Mouse (Mus musculus) heart, postnatal 14 days (tissue): ENCODE data around the gene Cks2. TPM values are rescaled to one million over a fixed set of nuclear protein-coding genes. Genes with fewer than 3 reads are reported as not detected.
"Not testable (repeated sequence)": the region's sequence is repeated elsewhere in the genome, so short reads cannot be mapped to it uniquely, and the experiment has no call there.

Experiments used
- DNase-seq, 2 experiments: peaks; one replicate each; pipeline ENCODE4 v3.0.0; 2021 to 2022
- intact Hi-C: fragments of 180-260 bp; cut with DNase I; formaldehyde crosslinking; loops from one replicate; pipeline ENCODE4 v1.15.1; 2025
- total RNA-seq, 2 experiments: library from RNA; stranded (reverse); gene quantifications; 2 replicates each; pipeline ENCODE4 v1.2.3; 2021

Cks2 gene
- total RNA-seq, 2 experiments from 2014 or later = 7.1 to 13.9 TPM

DNA sequence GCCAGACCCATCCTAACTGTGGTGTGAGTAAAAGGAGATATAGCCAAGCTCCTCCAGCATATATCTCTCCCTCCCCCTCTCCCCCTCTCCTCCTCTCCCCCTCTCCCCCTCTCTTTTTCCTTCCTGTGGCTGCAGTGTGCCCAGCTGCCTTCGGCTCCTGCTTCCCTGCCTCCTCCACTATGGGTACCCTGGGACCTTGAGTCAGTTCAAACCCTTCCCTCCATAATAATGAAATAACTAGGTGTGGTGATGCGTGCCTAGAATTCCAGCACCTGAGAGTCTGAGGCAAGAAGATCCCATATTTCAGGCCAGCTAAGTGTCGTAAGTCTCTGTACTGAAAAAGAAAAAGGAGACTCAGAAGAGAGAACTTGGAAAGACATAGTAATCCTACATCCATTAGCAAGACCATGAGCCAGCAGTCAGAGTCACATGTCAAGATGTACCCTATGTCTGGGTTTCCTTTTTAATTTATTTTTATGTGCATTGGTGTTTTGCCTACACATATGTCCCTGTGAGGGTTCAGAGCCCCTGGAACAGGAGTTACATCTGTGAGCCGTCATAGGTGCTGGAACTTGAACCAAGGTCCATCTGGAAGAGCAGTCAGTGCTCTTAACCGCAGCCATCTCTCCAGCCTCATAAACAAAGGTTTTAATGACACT, 12.3 kb upstream of the Cks2 start:
- no peak for DNase-seq
- intact Hi-C loops = no loop called here

DNA sequence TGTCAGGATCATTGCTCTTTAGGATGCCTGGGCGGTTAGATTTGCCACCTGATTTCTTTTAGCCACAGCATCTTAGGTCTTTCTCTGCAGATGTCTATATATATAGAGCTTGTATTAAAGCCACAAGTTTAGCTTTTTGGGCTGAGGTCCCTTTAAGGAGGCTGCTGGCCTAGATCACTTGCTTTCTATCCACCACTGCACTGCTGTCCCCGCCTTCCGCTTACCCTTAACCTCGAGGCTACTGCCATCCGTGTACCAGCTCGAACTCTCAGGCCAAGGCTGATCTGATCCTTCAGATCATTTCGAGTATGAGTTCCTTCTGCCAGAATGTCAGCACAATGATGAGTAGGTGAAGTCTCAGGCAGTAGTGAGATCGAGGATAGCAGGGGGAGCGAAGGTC, 9.6 kb upstream of the Cks2 start:
- intact Hi-C loops, DNase-seq: not testable (repeated sequence)

DNA sequence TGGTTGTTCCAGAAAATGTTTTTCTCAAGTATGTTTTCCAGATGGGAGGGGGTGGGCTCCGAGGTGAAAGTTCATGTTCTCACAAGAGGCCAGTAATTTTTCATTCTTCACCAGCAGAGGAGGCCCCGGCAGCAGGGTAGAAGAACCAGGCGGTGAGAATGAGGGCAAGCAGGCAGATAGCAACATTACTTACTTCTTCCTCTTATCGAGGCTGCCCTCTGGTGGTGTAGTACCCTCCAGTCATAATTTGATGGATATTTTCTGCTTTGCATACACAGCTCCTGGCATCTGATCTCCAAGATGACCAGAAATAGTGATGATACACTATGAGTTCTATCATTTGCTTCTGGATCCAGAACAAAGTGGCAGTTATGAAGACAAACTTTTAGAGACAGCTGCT, 6.1 kb upstream of the Cks2 start:
- intact Hi-C loops = no loop called here

DNA sequence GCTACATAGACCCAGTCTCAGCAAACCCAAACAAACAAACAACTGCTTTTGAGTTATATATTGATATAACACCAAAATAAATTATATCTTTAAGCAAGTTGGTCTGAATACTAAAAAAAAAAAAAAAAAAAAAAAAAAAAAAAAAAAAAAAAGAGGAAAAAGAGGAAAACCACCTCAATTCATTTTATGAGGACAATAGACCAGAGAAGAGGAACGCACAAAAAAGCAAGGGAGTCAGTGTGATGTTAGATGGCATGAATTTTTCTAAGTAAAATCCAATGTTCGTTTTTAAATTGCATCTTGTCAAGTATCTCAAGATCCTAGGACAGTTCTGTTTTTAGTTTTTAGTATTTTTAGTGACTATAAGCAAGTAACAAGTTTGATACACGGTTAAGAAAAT, 3.6 kb upstream of the Cks2 start:
- intact Hi-C loops = no loop called here
- no peak for DNase-seq

More for the DNA sequence above, 6.1 kb upstream of the Cks2 start:
- no peak for DNase-seq

DNA sequence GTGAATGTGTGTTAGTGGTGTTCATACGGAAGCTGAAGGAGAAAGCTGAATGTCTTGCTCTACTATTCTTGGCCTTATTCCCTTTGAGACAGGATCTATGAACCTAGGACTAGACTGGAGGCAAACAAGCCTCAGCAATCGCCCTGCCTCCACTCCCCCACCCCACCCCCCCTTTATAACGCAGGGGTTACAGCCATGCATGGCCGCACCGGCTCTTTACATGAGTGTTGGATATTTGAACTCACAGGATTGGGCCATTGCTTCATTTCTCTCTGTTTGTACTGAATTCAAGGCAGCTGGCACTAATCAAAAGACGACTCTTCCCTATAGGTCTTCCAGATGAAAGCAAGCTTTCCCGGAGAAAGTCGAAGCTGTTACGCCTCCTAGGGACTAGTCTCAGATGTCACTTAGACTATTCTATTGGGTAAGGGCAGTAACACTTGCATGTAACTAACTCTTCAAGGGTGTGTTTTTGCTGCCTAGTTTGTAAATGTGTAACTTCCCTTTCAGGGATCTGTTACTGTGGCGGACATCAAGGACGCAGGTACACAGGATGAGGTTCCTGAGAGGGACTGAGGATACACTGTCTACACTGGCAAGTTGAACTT, 2.8 kb upstream of the Cks2 start:
- intact Hi-C loops = no loop called here
- no peak for DNase-seq

DNA sequence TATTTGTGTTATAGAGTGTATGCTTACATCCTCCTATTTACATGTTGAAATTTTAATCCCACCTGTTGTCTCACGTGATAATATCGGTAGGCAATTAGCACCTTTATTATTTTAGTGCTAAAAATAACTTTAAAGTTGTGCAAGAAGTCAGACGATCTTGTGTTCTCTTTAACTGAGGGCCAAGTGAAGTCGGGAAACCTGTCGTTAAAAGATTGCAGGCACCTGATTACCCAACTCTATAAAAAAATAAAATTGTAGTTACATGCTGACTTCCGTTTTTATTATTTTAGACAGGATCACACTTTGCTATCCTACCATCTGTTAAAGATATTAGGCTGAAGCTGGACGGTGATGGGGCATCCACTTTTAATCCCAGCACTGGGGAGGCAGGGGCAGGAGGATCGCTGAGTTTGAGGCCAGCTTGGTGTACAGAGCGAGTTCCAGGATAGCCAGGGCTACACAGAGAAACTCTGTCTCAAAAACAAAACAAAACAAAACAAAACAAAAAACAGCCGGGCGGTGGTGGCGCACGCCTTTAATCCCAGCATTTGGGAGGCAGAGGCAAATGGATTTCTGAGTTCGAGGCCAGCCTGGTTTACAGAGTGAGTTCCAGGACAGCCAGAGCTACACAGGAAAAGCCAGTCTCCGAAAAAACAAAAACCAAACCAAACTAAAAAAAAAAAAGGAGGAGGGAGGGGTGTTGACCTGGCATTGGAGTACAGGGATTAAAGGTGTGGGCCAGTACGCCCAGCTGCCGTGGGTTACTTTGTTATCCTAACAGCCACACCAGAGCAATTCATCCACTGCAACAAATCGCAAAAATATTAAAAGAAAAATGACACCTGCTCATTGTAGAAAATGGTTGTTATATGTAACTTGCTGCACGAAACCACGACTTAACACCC, 856 bp upstream of the Cks2 start:
- no peak for DNase-seq
- intact Hi-C loops = no loop called here

DNA sequence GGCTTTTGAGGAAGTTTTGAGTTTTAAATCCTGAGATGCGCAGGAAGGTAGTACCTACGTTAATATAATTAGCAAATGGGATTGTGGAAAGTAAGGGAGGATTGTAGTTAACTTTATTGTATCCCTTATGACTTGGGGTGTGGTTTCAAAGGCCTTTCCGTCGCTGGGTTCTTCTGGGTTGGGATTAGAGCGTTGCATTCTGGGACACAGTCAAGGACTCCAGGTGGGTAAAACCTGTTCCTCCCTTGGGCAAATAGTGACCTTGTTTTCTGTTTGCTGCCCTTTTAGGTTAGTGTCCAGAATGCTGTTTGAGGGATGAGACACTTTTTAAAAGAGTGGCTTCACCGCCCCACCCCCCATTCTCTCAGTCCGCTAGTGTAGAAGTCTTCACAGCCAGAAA, 840 bp downstream of the Cks2 start:
- intact Hi-C loops = no loop called here
- DNase-seq = no peak

DNA sequence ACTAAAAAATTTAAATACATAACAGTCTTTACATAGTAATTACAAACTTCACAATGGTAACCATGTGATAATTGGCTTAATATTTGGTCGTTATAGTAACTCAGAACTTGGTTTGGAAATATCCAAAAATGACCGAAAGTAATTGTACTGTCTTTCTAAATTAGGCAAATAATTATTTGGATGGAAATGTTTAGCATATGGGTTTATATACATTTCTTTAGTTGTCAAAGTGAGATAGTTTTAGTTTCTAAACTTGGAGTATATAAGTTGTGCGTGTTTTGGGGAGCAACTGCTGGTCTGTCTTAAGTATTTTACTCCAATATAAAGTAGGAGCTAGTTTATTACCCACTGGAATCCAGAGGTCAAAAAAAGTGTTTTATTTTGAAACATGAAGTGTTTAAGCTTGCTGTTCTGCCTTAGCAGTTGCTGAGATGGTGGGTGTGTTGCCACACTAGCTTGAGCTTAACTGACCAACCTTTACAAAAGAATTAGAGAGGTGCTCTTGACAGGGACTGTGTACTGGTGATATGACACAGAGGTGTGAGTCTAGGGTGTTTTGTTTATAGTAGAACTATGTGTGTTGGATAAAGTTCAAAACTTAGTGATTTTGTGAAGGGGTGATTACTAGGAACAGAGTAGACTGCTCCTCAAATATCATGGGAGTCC, 1.5 kb downstream of the Cks2 start:
- DNase-seq = no peak
- intact Hi-C loops = no loop called here

DNA sequence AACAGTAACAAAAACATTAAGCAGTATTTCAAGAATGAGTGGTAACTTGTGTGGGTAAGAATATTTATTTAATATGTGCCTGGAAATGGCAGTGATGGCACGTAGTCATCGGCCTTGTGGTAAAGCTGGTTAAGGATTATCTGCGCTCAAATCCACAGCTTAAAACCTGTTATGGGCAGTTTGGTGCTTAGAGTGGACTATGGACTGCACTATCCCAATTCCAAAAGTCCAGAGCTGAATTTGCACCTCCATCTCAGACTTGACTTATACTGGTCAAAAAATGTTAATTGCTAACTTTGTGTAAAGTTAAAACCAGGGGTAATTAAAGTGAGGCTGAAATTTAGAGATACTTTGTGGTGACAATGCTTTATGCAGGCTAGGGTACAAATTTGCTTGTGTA, 2.7 kb downstream of the Cks2 start:
- intact Hi-C loops = no loop called here
- no peak for DNase-seq

DNA sequence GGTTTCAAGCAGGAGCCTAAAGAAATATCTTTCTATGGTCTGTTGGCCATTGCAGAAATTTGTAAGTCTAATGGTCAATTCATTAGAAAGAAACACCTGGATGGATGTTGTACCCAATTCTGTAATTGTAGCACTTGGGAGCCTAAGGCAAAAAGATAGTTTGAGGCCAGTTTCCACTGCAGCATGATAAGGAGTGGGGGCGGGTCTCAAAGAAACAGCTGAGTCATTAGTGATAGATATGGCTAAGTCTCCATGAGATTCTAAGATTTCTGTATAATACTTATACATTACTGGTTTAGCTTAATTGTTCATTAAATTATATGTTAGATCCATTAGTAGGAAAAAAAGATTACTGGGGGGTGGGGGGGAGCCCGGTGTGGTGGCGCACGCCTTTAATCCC, 3.2 kb downstream of the Cks2 start:
- intact Hi-C loops = no loop called here
- DNase-seq = no peak

DNA sequence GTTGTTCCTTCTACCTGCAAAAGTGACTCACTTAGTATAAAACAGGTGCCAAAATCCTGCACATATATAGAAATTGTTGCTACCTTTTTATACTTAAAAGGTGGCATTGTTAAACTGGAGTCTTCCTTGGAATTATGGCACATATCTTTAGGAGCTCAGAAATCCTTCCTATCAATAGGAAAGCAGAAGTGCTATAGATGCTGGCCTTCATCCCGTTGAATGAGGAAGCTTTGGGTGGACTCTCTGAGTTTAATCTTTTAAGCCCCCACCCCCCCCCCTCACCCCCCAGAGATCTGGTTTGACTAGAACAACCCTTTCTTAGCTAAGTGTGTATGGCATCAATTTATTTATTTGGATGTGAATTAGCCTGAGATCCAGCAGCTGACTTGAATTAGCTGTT, 4.7 kb downstream of the Cks2 start:
- intact Hi-C loops = no loop called here
- DNase-seq = no peak

DNA sequence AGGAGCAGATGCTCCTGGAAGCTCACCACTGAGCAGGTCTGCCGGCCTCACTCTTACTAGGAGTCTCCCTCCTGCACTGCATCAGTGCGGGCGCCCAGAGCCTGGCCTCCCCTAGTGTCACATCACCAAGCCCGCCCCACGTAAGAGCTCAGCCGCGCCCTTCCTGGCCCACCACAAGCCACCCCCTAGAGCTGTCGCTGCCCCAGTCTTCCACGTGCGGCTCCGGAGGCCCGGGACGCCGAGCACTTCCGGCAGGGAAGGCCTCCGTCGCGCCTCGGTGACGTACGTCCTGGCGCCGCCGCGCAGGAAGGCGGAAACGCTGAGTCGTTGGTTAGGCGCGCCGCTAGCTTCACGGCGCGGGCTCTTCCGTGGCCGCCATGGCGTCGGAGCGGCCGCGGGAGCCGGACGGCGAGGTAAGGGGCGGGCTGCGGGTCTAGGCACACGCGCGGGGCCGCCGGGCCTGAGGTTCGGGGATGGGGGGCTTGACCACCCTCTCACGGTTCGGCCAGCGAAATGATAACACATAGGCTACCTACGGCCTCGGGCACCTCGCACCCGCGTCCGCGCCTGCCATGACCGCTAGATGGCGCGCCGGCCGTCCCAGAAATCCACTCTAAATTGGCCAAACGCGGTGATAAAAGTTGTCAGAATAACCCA, 6.5 kb downstream of the Cks2 start, which contains the start of gene Secisbp2:
Gene Secisbp2 (plus strand): TSS at position 290 of the 657 bp plus-strand sequence.
- DNase-seq = peak; percentile 95 to 99
- intact Hi-C loops = no loop called here

DNA sequence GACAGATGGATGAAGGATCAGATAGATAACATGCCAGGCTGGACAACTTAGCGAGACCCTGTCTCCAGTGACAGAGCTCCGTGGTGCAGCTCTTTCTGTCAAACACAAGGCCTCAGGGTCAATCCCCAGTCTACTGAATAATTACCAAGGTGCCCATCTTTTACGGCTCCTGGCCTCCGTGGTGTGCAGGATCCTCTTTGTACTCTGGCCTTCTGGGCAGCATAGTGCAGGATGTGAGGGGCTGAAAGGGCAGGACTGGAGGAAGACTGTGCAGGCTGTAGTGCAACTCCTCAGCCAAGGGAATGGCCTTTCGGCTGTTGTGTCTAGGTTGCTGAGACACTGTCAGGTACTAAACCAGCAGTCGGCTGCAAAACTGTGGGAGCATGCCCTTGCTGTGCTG, 8.1 kb downstream of the Cks2 start:
- no peak for DNase-seq
- intact Hi-C loops = no loop called here

DNA sequence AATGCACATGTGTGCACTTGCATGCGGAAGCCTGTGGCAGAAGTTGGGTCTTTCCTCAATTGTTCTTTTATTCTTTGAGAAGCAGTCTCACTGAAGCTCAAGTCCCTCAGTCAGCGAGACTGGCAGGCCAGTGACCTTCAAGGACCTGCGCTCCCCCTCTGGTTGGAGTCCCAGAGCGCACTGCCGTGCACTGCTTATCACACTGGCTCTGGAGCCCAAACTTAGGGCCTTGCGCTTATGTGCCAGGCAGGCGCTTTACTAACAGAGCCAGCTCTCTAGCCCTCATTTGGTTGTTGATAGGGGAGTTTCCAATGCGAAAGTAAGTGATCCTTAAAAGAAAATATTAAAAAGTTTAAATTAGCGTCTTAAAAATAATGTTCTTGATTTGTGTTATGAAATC, 8.9 kb downstream of the Cks2 start:
- intact Hi-C loops = no loop called here
- DNase-seq = peak; percentile 35 to 50

DNA sequence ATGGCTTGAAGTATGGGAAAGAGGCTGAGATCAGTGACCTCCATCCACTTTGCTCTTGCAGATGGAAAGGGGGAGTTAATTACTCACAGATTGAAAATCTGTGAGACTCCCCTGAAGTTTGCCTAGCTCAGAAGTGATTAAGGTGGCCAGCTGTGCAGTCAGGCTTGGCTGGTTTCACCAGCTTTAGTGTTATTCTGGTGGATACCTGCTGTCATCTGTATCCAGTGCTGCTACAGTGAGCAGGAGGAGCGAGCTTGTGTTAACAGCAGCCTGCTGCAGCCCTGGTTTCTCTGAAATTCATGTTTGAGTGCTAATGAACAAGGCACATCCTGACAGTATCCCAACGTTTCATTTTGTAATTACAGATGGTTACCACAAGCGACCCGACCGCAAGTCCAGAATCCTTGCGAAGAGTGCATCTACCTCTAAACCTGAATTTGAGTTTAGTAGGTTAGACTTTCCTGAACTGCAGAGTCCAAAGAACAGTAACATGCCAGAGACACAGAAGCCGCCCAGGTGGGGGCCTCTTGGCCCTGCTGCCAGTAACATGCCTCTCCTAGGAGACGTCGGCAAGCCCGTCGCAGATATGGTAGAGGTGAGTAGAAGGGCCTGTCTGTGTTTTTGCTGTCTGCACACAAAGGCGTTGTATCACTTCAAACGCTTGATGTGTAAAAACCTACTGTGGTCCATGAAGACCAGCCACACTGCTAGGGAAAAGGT, 11.6 kb downstream of the Cks2 start:
- no peak for DNase-seq
- intact Hi-C loops = no loop called here

DNA sequence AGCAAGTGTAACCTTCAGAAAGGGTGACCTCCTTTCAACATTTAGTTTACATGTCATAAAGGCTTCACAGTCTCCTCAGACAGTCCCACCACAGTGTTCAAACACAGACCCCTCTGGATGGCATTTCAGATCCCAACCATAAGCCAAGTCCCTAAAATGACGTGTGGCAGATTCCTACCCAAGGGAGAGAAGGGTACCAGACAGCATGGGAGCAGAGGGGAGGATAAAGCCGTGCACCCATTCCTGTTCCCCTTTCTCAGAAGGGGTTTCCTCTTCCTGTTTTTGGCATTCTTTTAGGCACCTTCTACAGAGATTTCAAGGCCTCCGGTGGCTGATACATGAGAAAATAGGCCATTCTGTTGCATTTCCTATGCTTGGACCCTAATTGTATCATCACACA, 13.1 kb downstream of the Cks2 start:
- intact Hi-C loops = no loop called here

DNA sequence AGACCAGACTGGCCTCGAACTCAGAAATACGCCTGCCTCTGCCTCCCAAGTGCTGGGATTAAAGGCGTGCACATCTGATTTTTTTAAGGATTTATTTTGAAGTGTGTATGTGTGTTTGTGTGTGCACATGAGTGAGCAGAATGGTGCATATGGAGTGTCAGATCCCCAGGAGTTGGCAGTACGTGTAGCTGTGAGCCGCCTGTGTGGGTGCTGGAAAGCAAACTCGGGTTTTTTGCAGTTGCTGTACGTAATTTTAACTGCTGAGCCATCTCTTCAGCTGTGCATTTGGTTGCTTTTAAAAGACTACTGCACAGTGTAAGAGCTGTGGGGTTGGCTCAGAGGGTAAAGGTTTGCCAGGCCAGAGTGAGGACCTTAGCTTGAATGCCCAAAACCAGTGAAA, 14.5 kb downstream of the Cks2 start:
- intact Hi-C loops = no loop called here

More for the DNA sequence above, 13.1 kb downstream of the Cks2 start:
- DNase-seq = no peak

DNA sequence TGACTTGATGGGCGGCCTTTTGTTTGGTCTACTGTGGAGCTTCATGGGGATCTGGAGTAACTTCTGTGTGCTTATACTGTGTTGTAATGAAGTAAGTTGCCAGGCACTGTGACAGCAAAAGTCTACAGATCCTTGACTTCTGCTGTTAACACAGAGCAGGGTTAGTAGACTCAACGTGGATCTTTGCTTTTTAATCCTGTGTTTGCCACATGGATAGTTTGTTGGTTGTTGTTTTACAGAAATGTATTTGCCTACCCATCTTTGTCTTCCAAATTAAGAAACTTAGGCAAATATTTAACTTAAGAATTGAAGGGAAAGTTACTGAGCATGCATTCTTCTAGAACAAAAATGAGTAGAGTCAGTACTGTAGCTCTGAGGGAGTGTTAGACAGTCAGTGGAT, 18.5 kb downstream of the Cks2 start:
- no peak for DNase-seq
- intact Hi-C loops = no loop called here

More for the DNA sequence above, 14.5 kb downstream of the Cks2 start:
- DNase-seq = no peak

DNA sequence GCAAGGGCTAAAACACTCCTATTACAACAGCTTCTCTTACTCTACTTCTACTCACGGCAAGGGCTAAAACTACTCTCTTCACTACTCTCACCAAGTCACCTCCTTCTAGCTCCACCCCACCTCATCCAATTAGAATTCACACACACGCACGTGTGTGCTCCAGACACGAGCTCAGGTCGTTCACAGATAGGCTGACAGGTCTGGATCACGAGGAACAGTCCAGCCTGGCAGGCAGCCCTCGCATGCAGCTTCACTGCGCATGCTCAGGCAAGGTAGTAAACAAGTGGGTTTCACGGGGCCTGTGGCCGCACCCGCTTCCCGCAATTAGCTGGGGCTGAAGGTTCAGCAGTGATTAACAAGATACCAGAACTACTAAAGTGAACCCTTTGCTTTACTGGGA, 23.2 kb downstream of the Cks2 start:
- intact Hi-C loops, DNase-seq: not testable (repeated sequence)

DNA sequence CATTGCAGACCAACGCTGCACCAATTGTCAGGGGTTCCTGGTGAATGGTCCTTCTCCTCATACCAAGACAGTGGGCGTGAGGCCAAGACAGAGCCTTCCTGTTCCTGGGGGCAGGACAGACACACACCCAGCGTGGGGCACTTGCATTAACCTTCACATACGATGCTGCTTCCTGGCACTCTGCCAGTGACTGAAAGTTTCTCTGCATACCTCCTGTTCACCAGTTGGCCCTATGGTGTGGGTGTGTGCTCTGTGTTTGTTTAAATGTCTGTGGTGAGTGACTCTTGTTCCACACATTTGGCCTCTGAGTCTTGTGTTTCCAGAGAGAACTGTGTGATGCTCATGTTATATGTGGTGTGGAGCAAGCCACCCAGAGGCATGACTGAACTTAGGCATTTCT, 31.6 kb downstream of the Cks2 start:
- no peak for DNase-seq
- intact Hi-C loops = no loop called here
